In genomic region chr6:4590089-4590488, GRCm38 (mm10) we compare ENCODE assay signal across 25 mouse cellular contexts. TPM values are rescaled to one million over a fixed set of nuclear protein-coding genes. Genes with fewer than 3 reads are reported as not detected.
DNase-seq lines count a peak whose midpoint lies in the region; ATAC-seq and TF ChIP-seq lines count a peak whose summit lies in the region.
"Had no signal": no experiment of that assay in that cellular context is flagged by ENCODE, and none has a peak within 500 bp of the region (broad histone marks: within the 10 kb centered on the region; RNA-seq: fewer than 3 reads in every experiment).

No protein-coding gene starts in this region.

- no peak overlapping the region for H3K9ac ChIP-seq in CH12.LX (ENCODE audit: insufficient read depth, low read depth)
- H3K9ac ChIP-seq: forebrain, embryonic 13.5 days; heart, embryonic 13.5 days; hindbrain, embryonic 14.5 days had no signal

- peak; percentile 68 for ATAC-seq in common myeloid progenitor, adult 5-6 weeks (replicated peaks; ENCODE audit: low read depth, poor library complexity, severe bottlenecking)
- ATAC-seq in megakaryocyte progenitor cell, adult 5-6 weeks (replicated peaks; ENCODE audit: poor library complexity) = peak; percentile 57
- ATAC-seq: forebrain, embryonic 13.5 days; forebrain, embryonic 16.5 days; hindbrain, postnatal 0 days; inflammation-experienced regulatory T-cells, adult 6 months had no signal

- DNase-seq in CH12.LX (ENCODE audit: extremely low read depth) = peak; percentile 57
- DNase-seq in gastrocnemius, adult 2 months = no peak
- DNase-seq in right cerebral cortex, postnatal 36 days (ENCODE audit: low spot score in 2 of 2) = no peak
- no peak for DNase-seq in ovary, postnatal 10 days (ENCODE audit: low spot score)
- DNase-seq: adrenal gland, adult 2 months; adrenal gland, postnatal 14 days; cerebellum, adult 11 months; cerebellum, adult 8-10 months; cerebellum, postnatal 10 days; cerebellum, postnatal 36 days; gastrocnemius, postnatal 25 days; heart, adult 2 months; heart, postnatal 14 days; heart, postnatal 4 days had no signal

- intact Hi-C loops in gastrocnemius, adult 2 months (cut with DNase I) = no loop called here

- peak; percentile 32 for TF ChIP-seq EP300 in CH12.LX (IDR thresholded peaks at IDR 0.05; ENCODE audit: low read length)

- peaks cover 0 to 21% of the 10 kb centered on the region in 2 experiments; a peak in 2 of 4 replicates for H3K4me1 ChIP-seq in CH12.LX (ENCODE audit: control insufficient read depth in 1 of 2, insufficient read depth in 2 of 2)
- H3K4me1 ChIP-seq: forebrain, embryonic 13.5 days; heart, embryonic 10.5 days; heart, embryonic 13.5 days had no signal

- H3K9me3 ChIP-seq in CH12.LX (replicated peaks; ENCODE audit: low read length) = no peaks in the 10 kb centered on the region
- H3K9me3 ChIP-seq: forebrain, embryonic 10.5 days; forebrain, embryonic 13.5 days; G1E; heart, embryonic 10.5 days; heart, embryonic 13.5 days had no signal

- no peak for TF ChIP-seq RAD21 in CH12.LX (IDR thresholded peaks at IDR 0.05; ENCODE audit: low read depth, low read length)

- in situ Hi-C loops in CH12.LX (cut with MboI; ENCODE audit: low pct_ligation_motif_present, low pct_unique_long_range_greater_than_20kb, low sequenced_read_pairs) = no loop called here

- no peak overlapping the region for H3K27ac ChIP-seq in CH12.LX (ENCODE audit: insufficient read depth, low read depth)
- no peak overlapping the region for H3K27ac ChIP-seq in gastrocnemius, adult 2 months
- H3K27ac ChIP-seq: forebrain, embryonic 10.5 days; forebrain, embryonic 13.5 days; heart, adult 2 months; heart, embryonic 10.5 days; heart, embryonic 13.5 days; hindbrain, embryonic 14.5 days; hindbrain, postnatal 0 days had no signal

- TF ChIP-seq POLR2A in CH12.LX (IDR thresholded peaks at IDR 0.05; ENCODE audit: low read depth, low read length) = no peak

- dilution Hi-C loops in CH12.LX (cut with MboI; ENCODE audit: extremely low pct_ligation_motif_present, extremely low pct_unique_long_range_greater_than_20kb, low sequenced_read_pairs) = no loop called here

- H3K27me3 ChIP-seq in CH12.LX (replicated peaks) = no peaks in the 10 kb centered on the region
- H3K27me3 ChIP-seq: heart, embryonic 13.5 days had no signal

- H3K79me2 ChIP-seq in CH12.LX (replicated peaks; ENCODE audit: control insufficient read depth, extremely low read depth, insufficient read depth, poor library complexity, severe bottlenecking) = no peaks in the 10 kb centered on the region

- no peaks in the 10 kb centered on the region for H3K36me3 ChIP-seq in CH12.LX (replicated peaks in 1 of 2; ENCODE audit: control insufficient read depth in 1 of 2, insufficient read depth in 1 of 2, low read length in 1 of 2)
- H3K36me3 ChIP-seq: forebrain, embryonic 10.5 days; G1E; heart, embryonic 10.5 days; heart, embryonic 13.5 days had no signal

- H3K4me2 ChIP-seq in CH12.LX (ENCODE audit: insufficient read depth, low read depth, poor library complexity, severe bottlenecking) = peak overlapping the region; percentile 71; the same call in 1 of the 2 replicates
- H3K4me2 ChIP-seq: forebrain, embryonic 13.5 days; heart, embryonic 13.5 days; hindbrain, embryonic 14.5 days had no signal

- no peak overlapping the region for H3K4me3 ChIP-seq in CH12.LX (replicated peaks in 1 of 3; ENCODE audit: low read depth in 2 of 3, low read length in 2 of 3, poor library complexity in 1 of 3)
- H3K4me3 ChIP-seq in gastrocnemius, adult 2 months = no peak overlapping the region
- H3K4me3 ChIP-seq: forebrain, embryonic 10.5 days; forebrain, embryonic 13.5 days; heart, adult 2 months; heart, embryonic 10.5 days; heart, embryonic 13.5 days had no signal

- no peak for TF ChIP-seq CTCF in CH12.LX (conservative IDR thresholded peaks at IDR 0.05 in 1 of 2, IDR thresholded peaks at IDR 0.05 in 1 of 2; ENCODE audit: low read depth in 2 of 2, low read length in 2 of 2)
- no peak for TF ChIP-seq CTCF in gastrocnemius, adult 2 months (IDR thresholded peaks at IDR 0.05)

TF ChIP-seq in CH12.LX, 34 proteins besides CTCF, POLR2A, EP300 and RAD21:
- TF ChIP-seq PAX5 (IDR thresholded peaks at IDR 0.05; ENCODE audit: low read length) = no peak
- no peak for TF ChIP-seq ZKSCAN1 (IDR thresholded peaks at IDR 0.05; ENCODE audit: borderline replicate concordance, low read depth, low read length)
- TF ChIP-seq USF1 (IDR thresholded peaks at IDR 0.05; ENCODE audit: low read depth, low read length) = no peak
- TF ChIP-seq MAX (IDR thresholded peaks at IDR 0.05; ENCODE audit: low read length) = no peak
- peak; percentile 42; the same call in 1 of the 2 replicates for TF ChIP-seq IRF4 (IDR thresholded peaks at IDR 0.05; ENCODE audit: low read depth, low read length)
- TF ChIP-seq ETS1 (conservative IDR thresholded peaks at IDR 0.05; ENCODE audit: low read depth, low read length) = no peak
- no peak for TF ChIP-seq ZNF384 (IDR thresholded peaks at IDR 0.05; ENCODE audit: low read depth, low read length)

RNA-seq across cellular contexts. Expression of gene Casd1, which starts 10.6 kb away (rescaled TPM):
- 13.1 and 13.9 TPM in 2 replicates for total RNA-seq in CH12.LX (2012; rRNA removed)
- total RNA-seq in CH12.LX (2014; rRNA removed) = 38.2 and 42.7 TPM in 2 replicates
- 16.7 and 30.4 TPM in 2 replicates for polyA plus RNA-seq in CH12.LX (2012; ENCODE audit: insufficient read length, low read depth)
- total RNA-seq in common myeloid progenitor, adult 5-6 weeks (2017) = 68.8 and 125 TPM in 2 replicates
- total RNA-seq in megakaryocyte progenitor cell, adult 5-6 weeks (2015) = 33.1 and 42.9 TPM in 2 replicates
- 53.3 and 62.2 TPM in 2 replicates for total RNA-seq in megakaryocyte progenitor cell, adult 5-6 weeks (2017)
- 10 to 100 TPM; 18.6 to 20.4 TPM for total RNA-seq in gastrocnemius, adult 2 months (2021)
